Mouse (Mus musculus): ENCODE results near the gene Med25.

Med25 gene

GRCm38 (mm10) chr7:44863982-44864494, 28.5 kb downstream of the Med25 start:
- in situ Hi-C loops (cut with MboI, MseI): no loop called here

- in situ Hi-C loops (cut with MboI, MseI): no loop called here
Measured at GRCm38 (mm10) chr7:44863210-44863609, 29.3 kb downstream of the Med25 start.

- in situ Hi-C loops (cut with MboI, MseI): no loop called here
Measured at GRCm38 (mm10) chr7:44862434-44862833, 30.1 kb downstream of the Med25 start.

GRCm38 (mm10) chr7:44861429-44861816, 31.1 kb downstream of the Med25 start:
- in situ Hi-C loops (cut with MboI, MseI): no loop called here

- in situ Hi-C loops (cut with MboI, MseI): no loop called here
Measured at GRCm38 (mm10) chr7:44860576-44861428, 31.7 kb downstream of the Med25 start.

- in situ Hi-C loops (cut with MboI, MseI): loop anchor here (10.0 kb wide), 1 partner anchor 265 kb away; the partner anchor contains the start of genes Rpl13a and Rps11
Measured at GRCm38 (mm10) chr7:44859896-44860295, 32.6 kb downstream of the Med25 start.

- in situ Hi-C loops (cut with MboI, MseI): loop anchor here (10.0 kb wide), 1 partner anchor 267 kb away; the partner anchor contains the start of genes Rpl13a and Rps11
Measured at GRCm38 (mm10) chr7:44857905-44858304, 34.6 kb downstream of the Med25 start.

- in situ Hi-C loops (cut with MboI, MseI): loop anchor here (10.0 kb wide), 1 partner anchor 268 kb away; the partner anchor contains the start of genes Rpl13a and Rps11
Measured at GRCm38 (mm10) chr7:44857042-44857552, 35.4 kb downstream of the Med25 start, which contains the start of gene Pnkp. TSS of gene Pnkp (plus strand) at chr7:44857139.

GRCm38 (mm10) chr7:44856265-44856916, 36.1 kb downstream of the Med25 start:
- in situ Hi-C loops (cut with MboI, MseI): loop anchor here (10.0 kb wide), 1 partner anchor 268 kb away; the partner anchor contains the start of genes Rpl13a and Rps11

- in situ Hi-C loops (cut with MboI, MseI): loop anchor here (10.0 kb wide), 1 partner anchor 270 kb away; the partner anchor contains the start of genes Rpl13a and Rps11
Measured at GRCm38 (mm10) chr7:44855036-44855435, 37.5 kb downstream of the Med25 start.

GRCm38 (mm10) chr7:44854356-44855031, 38.0 kb downstream of the Med25 start:
- in situ Hi-C loops (cut with MboI, MseI): loop anchor here (10.0 kb wide), 1 partner anchor 270 kb away; the partner anchor contains the start of genes Rpl13a and Rps11

GRCm38 (mm10) chr7:44853596-44854355, 38.7 kb downstream of the Med25 start:
- in situ Hi-C loops (cut with MboI, MseI): loop anchor here (10.0 kb wide), 1 partner anchor 271 kb away; the partner anchor contains the start of genes Rpl13a and Rps11

- in situ Hi-C loops (cut with MboI, MseI): loop anchor here (10.0 kb wide), 1 partner anchor 272 kb away; the partner anchor contains the start of genes Rpl13a and Rps11
Measured at GRCm38 (mm10) chr7:44853065-44853464, 39.4 kb downstream of the Med25 start.

GRCm38 (mm10) chr7:44852259-44853027, 40.1 kb downstream of the Med25 start:
- in situ Hi-C loops (cut with MboI, MseI): loop anchor here (10.0 kb wide), 1 partner anchor 272 kb away; the partner anchor contains the start of genes Rpl13a and Rps11

- in situ Hi-C loops (cut with MboI, MseI): loop anchor here (10.0 kb wide), 1 partner anchor 273 kb away; the partner anchor contains the start of genes Rpl13a and Rps11
Measured at GRCm38 (mm10) chr7:44851625-44852234, 40.8 kb downstream of the Med25 start.

GRCm38 (mm10) chr7:44850789-44851624, 41.5 kb downstream of the Med25 start:
- in situ Hi-C loops (cut with MboI, MseI): loop anchor here (10.0 kb wide), 1 partner anchor 274 kb away; the partner anchor contains the start of genes Rpl13a and Rps11

- in situ Hi-C loops (cut with MboI, MseI): loop anchor here (10.0 kb wide), 1 partner anchor 275 kb away; the partner anchor contains the start of genes Rpl13a and Rps11
Measured at GRCm38 (mm10) chr7:44850146-44850545, 42.4 kb downstream of the Med25 start.
